Mouse (Mus musculus) liver, embryonic 14.5 days (tissue): ENCODE measurements around the gene Olfr1411. TPM values are rescaled to one million over a fixed set of nuclear protein-coding genes. Genes with fewer than 3 reads are reported as not detected.

Source experiments
- ATAC-seq: fragments of 200-750 bp; cut with Nextera tagmentation; 2 replicates; pipeline ENCODE4 v1.8.0; 2017; ENCODE audit warnings: moderate number of reproducible peaks, mild to moderate bottlenecking, moderate library complexity; ENCODE audit not compliant: insufficient read depth
- DNase-seq, 3 experiments: peaks; one replicate each; pipeline ENCODE4 v3.0.0-alpha.2; 2012 to 2013; ENCODE audit warnings: low read depth in 3 of 3, low spot score in 3 of 3
- H3K27ac ChIP-seq: fragments of 300-500 bp; sonication (generic); 2 replicates; pipeline ENCODE4 v1.5.1; 2014; ENCODE audit warnings: moderate library complexity, mild to moderate bottlenecking, control low read depth, inconsistent platforms
- H3K27me3 ChIP-seq: fragments of 300-500 bp; sonication (generic); 2 replicates; pipeline ENCODE4 v1.6.1; 2014; ENCODE audit warnings: mild to moderate bottlenecking, low read length, moderate library complexity; ENCODE audit not compliant: control insufficient read depth, insufficient read depth
- H3K36me3 ChIP-seq: fragments of 300-500 bp; sonication (generic); replicated peaks from 2 replicates; pipeline ENCODE4 v1.6.1; 2014; ENCODE audit warnings: low read depth; ENCODE audit not compliant: control insufficient read depth, insufficient read depth
- H3K4me1 ChIP-seq, 2 experiments: fragments of 200-500 bp in 1 of 2; fragments of 300-500 bp in 1 of 2; sonication (generic) in 1 of 2; replicated peaks; 2 replicates each; pipeline ENCODE4 v1.6.1; 2012 to 2014; ENCODE audit warnings: antibody characterized with exemption in 1 of 2, inconsistent platforms in 1 of 2, low read length in 1 of 2; ENCODE audit not compliant: control insufficient read depth in 2 of 2, insufficient read depth in 2 of 2
- H3K4me2 ChIP-seq: fragments of 300-500 bp; sonication (generic); 2 replicates; pipeline ENCODE4 v1.6.1; 2014; ENCODE audit warnings: low read depth, mild to moderate bottlenecking, control low read depth, moderate library complexity
- H3K4me3 ChIP-seq, 2 experiments: fragments of 200-500 bp in 1 of 2; fragments of 300-500 bp in 1 of 2; sonication (generic) in 1 of 2; 2 replicates each; pipeline ENCODE4 v1.5.1; 2012 to 2014; ENCODE audit warnings: low read depth in 2 of 2, low read length in 2 of 2, mild to moderate bottlenecking in 2 of 2, control low read depth in 1 of 2, inconsistent platforms in 1 of 2, moderate library complexity in 1 of 2; ENCODE audit not compliant: insufficient read depth in 1 of 2
- H3K9ac ChIP-seq: fragments of 300-500 bp; sonication (generic); replicated peaks from 2 replicates; pipeline ENCODE4 v1.6.1; 2014; ENCODE audit warnings: mild to moderate bottlenecking, control low read depth, moderate library complexity
- H3K9me3 ChIP-seq: fragments of 300-500 bp; sonication (generic); 2 replicates; pipeline ENCODE4 v1.6.1; 2016; ENCODE audit warnings: low read length, mixed read lengths; ENCODE audit not compliant: control insufficient read depth
- CTCF ChIP-seq: IDR thresholded peaks from 2 replicates; pipeline ENCODE4 v1.5.1; 2016; ENCODE audit warnings: antibody characterized with exemption, low read depth, control low read depth
- EP300 ChIP-seq: IDR thresholded peaks from 2 replicates; pipeline ENCODE4 v1.6.1; 2016; ENCODE audit warnings: antibody characterized with exemption, low read depth
- WGBS: fragments of 180-500 bp; shearing (Covaris S2); extraction: QIAGEN DNeasy Blood & Tissue Kit; methylation state at CpG from one replicate; pipeline ENCODE4 v1.1.7; 2014; ENCODE audit not compliant: insufficient replicate concordance; 5-methylcytosine and 5-hydroxymethylcytosine counted together
- polyA plus RNA-seq, 2 experiments: library from polyadenylated mRNA; depleted of rRNA in 1 of 2; stranded (reverse) in 1 of 2; unstranded in 1 of 2; fragments of >200 nt; fragmentation: Nextera tagmentation in 1 of 2; extraction: Ambion mirVana in 1 of 2; gene quantifications; 2 replicates each; pipeline versions ENCODE4 v1.2.1 to v1.2.3; 2012 to 2014

The Olfr1411 gene
- polyA plus RNA-seq, 2 experiments = not detected

GRCm38 (mm10) chr1:92616046-92616445, 21.8 kb downstream of the Olfr1411 start:
- Histone ChIP-seq H3K9ac (no peak overlapping the region), H3K4me2 (no peak overlapping the region), H3K27me3 (no peaks in the 10 kb centered on the region), H3K4me1 (no peaks in the 10 kb centered on the region), H3K9me3 (no peaks in the 10 kb centered on the region), H3K36me3 (no peaks in the 10 kb centered on the region), H3K27ac (no peak overlapping the region), H3K4me3 (no peak overlapping the region)
- WGBS = 26% methylated on average over 1 of the region's 1 CpGs
- ATAC-seq (no peak), DNase-seq (no peak)
- TF ChIP-seq EP300 (no peak), CTCF (no peak)

- Histone ChIP-seq H3K4me3 (no peak within 1 kb of the TSS), H3K36me3 (no peaks in the 10 kb centered on the region), H3K9ac (no peak within 1 kb of the TSS), H3K4me2 (no peak within 1 kb of the TSS), H3K9me3 (no peaks in the 10 kb centered on the region), H3K27ac (no peak within 1 kb of the TSS), H3K4me1 (no peaks in the 10 kb centered on the region), H3K27me3 (no peaks in the 10 kb centered on the region)
- DNase-seq = no peak
- no peak for ATAC-seq
- TF ChIP-seq EP300 (no peak), CTCF (no peak)
- WGBS = 45% methylated on average over 2 of the region's 2 CpGs
Measured at GRCm38 (mm10) chr1:92617488-92617887, 23.3 kb downstream of the Olfr1411 start, which contains the start of gene Olfr12. Olfr12 (plus strand) TSS chr1:92617788.

GRCm38 (mm10) chr1:92618360-92618759, 24.1 kb downstream of the Olfr1411 start:
- H3K27me3 ChIP-seq = no peaks in the 10 kb centered on the region
- TF ChIP-seq CTCF = no peak
- no peak for TF ChIP-seq EP300
- no peak overlapping the region for H3K27ac ChIP-seq
- ATAC-seq (no peak), DNase-seq (no peak)
- no peaks in the 10 kb centered on the region for H3K36me3 ChIP-seq
- no peak overlapping the region for H3K4me2 ChIP-seq
- 47% methylated on average over 4 of the region's 4 CpGs for WGBS
- no peak overlapping the region for H3K4me3 ChIP-seq
- H3K9ac ChIP-seq = no peak overlapping the region
- H3K4me1 ChIP-seq = no peaks in the 10 kb centered on the region
- no peaks in the 10 kb centered on the region for H3K9me3 ChIP-seq

GRCm38 (mm10) chr1:92628227-92628626, 34.0 kb downstream of the Olfr1411 start:
- H3K4me3 ChIP-seq = no peak overlapping the region
- H3K36me3 ChIP-seq = no peaks in the 10 kb centered on the region
- no peak overlapping the region for H3K9ac ChIP-seq
- H3K27ac ChIP-seq = no peak overlapping the region
- no peaks in the 10 kb centered on the region for H3K27me3 ChIP-seq
- no peaks in the 10 kb centered on the region for H3K9me3 ChIP-seq
- no peak overlapping the region for H3K4me2 ChIP-seq
- 35% methylated on average over 4 of the region's 4 CpGs for WGBS
- H3K4me1 ChIP-seq = no peaks in the 10 kb centered on the region
- no peak for DNase-seq
- ATAC-seq = no peak
- TF ChIP-seq EP300 (no peak), CTCF (no peak)

GRCm38 (mm10) chr1:92632196-92632595, 38.0 kb downstream of the Olfr1411 start:
- DNase-seq (no peak), ATAC-seq (no peak)
- no peaks in the 10 kb centered on the region for H3K4me1 ChIP-seq
- no peak overlapping the region for H3K4me3 ChIP-seq
- TF ChIP-seq EP300 = no peak
- no peak for TF ChIP-seq CTCF
- no peaks in the 10 kb centered on the region for H3K36me3 ChIP-seq
- no peaks in the 10 kb centered on the region for H3K9me3 ChIP-seq
- no peak overlapping the region for H3K9ac ChIP-seq
- 58% methylated on average over 5 of the region's 5 CpGs for WGBS
- no peak overlapping the region for H3K4me2 ChIP-seq
- H3K27me3 ChIP-seq = no peaks in the 10 kb centered on the region
- H3K27ac ChIP-seq = no peak overlapping the region
